Mouse (Mus musculus): ENCODE measurements at regions not wholly inside any gene's neighbourhood (a gene's known extent, or its start where the extent isn't known, plus 50 kb on each side); places are given as distances from the start of the nearest gene placed in this dataset.

- no peak for DNase-seq (ENCODE audit: low spot score in 2 of 2)
Measured at GRCm38 (mm10) chr10:105704472-105705235, 130.4 kb upstream of the Tmtc2 start.

GRCm38 (mm10) chr10:105693131-105693530, 118.9 kb upstream of the Tmtc2 start:
- no peak for DNase-seq (ENCODE audit: low spot score in 2 of 2)

DNA sequence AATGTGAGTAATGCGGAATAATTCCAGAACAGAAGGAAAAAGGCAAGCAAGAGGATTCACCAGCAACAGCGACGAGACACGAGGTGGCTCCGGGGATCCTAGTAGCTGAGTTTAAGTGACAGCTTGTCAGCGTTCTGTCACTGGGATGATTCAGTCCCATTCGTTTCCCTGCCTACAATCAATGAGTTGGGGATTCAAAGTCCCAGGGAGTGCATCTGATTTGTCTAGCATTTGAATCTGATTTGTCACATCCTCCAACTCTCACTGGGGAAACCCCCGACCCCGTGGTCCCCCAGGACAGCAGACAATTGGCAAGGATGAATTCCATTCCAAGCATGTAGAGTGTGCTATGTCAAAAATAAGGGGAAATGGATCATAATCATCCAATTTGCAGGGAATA, 115.1 kb upstream of the Tmtc2 start:
- peak; percentile 30 to 72 for DNase-seq (ENCODE audit: low spot score in 2 of 2)

- DNase-seq (ENCODE audit: low spot score in 2 of 2): no peak
Measured at GRCm38 (mm10) chr10:105688879-105689278, 114.6 kb upstream of the Tmtc2 start.

DNA sequence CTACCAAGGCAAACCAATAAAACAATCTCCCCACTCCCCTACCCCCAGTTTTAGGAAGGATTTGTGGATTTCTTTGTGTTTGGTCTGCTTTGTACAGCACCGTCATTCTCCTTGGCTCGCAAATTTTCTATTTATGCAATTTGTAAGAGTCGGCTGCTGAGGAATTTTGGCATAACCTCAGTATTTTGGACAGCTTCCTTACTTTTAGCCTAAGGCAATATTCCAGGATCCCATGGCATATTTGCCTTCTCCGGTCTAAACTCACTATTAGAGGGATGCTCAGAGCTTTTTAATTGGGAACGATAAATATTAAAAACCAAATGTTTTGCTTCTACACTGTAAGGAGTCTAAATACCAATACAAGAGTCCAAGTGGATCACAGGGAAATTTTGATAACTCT, 112.6 kb upstream of the Tmtc2 start:
- DNase-seq (ENCODE audit: low spot score in 2 of 2): peak in 1 of 2 experiments; percentile 13

GRCm38 (mm10) chr10:105679598-105679997, 105.3 kb upstream of the Tmtc2 start:
- no peak for DNase-seq (ENCODE audit: low spot score in 2 of 2)

DNA sequence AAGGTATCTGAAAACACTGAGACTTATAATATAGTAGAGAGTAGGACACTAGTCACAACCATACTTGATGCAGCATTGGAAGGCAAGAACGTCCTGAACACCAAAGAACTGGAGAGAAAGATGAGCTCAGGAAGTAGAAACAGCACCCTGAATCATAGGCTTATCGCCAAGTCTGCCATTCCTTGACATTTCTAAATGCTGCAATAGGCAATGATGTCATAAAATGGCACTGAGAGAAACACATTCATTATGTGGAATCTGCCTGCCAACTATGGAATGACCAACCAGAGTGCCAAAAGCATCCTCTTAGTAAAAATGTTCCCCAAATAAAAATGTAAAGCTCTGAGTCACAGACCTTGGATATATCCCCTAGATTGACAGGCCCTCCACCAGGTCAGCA, 92.7 kb upstream of the Tmtc2 start:
- DNase-seq (ENCODE audit: low spot score in 2 of 2): no peak

DNA sequence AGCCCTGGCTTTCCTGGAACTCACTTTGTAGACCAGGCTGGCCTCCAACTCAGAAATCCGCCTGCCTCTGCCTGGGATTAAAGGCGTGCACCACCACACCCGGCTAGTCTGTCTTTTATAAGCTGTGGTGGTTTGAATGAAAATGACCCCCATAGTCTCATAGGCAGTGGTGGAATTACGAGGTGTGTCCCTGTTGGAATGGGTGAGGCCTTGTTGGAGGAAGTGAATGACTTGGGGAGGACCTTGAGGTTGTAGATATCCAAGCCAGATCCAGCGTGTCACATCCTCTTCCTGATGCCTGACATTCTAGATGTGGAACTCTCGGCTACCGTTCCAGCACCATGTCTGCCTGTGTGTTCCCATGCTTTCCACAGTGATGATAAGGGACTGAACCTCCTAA, 86.5 kb upstream of the Tmtc2 start:
- no peak for DNase-seq (ENCODE audit: low spot score in 2 of 2)

- DNase-seq (ENCODE audit: low spot score in 2 of 2): no peak
Measured at GRCm38 (mm10) chr10:105656788-105657187, 82.5 kb upstream of the Tmtc2 start.

- DNase-seq (ENCODE audit: low spot score in 2 of 2): peak in 1 of 2 experiments; percentile 30
Measured at GRCm38 (mm10) chr10:105652475-105652874, 78.2 kb upstream of the Tmtc2 start.

DNA sequence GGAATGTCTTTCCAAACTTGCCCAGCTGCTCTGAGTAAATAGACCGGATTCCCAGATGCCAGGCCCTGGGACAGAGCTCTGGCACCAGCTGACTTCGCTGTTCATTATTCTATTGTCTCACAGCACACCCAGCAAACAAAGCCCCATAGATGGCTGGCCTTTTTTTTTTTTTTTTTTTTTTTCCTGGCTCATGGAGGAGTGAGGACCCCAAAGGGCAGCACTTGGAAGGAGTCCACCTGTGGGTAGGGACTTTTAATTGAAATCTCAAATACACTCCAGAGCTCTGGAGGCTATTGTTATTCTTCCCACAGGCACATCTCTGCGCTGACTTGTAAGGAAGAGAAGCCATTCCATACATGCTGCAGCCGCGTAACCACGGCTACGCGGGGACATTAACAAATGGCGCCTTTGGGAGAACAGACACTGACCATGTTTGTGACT, 64.8 kb upstream of the Tmtc2 start:
- DNase-seq (ENCODE audit: low spot score in 2 of 2): peak; percentile 13 to 44

- peak in 1 of 2 experiments; percentile 1 for DNase-seq (ENCODE audit: low spot score in 2 of 2)
Measured at GRCm38 (mm10) chr10:105638500-105638899, 64.2 kb upstream of the Tmtc2 start.

DNA sequence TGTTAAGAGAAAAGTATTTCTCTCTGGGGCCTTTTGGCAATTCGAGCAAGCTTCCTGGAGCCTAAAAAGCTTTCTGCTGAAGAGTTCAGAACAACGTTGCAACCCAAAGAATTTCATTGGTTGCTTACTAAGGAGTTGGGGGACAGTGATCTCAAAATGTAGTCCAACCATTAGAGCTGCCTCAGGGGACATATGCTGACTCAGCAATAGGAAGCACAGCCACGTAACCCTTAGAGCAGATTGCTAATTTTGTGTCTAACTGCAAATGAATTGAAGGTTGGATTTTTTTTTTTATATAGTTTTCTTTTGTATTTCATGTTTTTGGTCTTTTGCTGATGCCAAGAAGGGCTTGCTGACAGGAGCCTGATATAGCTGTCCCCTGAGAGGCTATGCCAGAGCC, 52.6 kb upstream of the Tmtc2 start:
- no peak for DNase-seq (ENCODE audit: low spot score in 2 of 2)

DNA sequence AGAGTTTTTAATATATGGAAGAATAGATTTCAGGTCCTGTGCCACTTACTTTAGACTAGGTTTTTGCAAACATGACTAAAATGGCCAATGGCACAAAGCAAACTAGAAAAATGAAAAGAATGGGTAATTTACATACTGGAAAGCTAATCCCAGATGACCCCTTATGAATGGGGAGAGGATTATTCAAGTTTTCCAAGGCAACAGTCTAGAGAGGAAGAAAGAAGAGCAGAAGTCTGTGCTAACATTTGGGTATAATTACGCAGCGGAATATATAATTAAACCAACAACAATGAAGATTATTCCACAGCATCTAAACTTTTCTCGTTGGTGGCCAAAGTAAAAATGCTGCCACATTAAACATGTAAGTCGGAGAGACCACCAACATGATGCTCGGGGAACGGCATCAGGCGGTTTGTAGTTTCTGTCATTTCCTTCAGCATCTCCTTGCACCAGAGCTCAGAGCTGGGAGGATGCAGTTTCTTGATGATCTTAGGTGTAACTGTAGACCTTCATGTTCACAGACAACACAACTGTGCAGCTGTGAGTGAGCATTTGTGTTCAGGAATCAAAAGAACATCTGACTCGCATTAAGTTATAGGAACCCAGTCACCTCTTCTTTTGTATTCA, 51.2 kb upstream of the Tmtc2 start:
- DNase-seq (ENCODE audit: low spot score in 2 of 2): no peak
